9 mouse cellular contexts compared by ENCODE assay signal in genomic region chr7:44606171-44606901, GRCm38 (mm10). TPM values are rescaled to one million over a fixed set of nuclear protein-coding genes. Genes with fewer than 3 reads are reported as not detected.
DNase-seq lines count a peak whose midpoint lies in the region; ATAC-seq and TF ChIP-seq lines count a peak whose summit lies in the region.
"Had no signal": no experiment of that assay in that cellular context is flagged by ENCODE, and none has a peak within 500 bp of the region (broad histone marks: within the 10 kb centered on the region; RNA-seq: fewer than 3 reads in every experiment).

No protein-coding gene starts in this region.

- no peak overlapping the region for H3K9ac ChIP-seq in embryonic facial prominence, embryonic 13.5 days
- no peak overlapping the region for H3K9ac ChIP-seq in lung, postnatal 0 days (replicated peaks; ENCODE audit: low read depth)

- no peak overlapping the region for H3K27ac ChIP-seq in embryonic facial prominence, embryonic 13.5 days
- no peak overlapping the region for H3K27ac ChIP-seq in lung, postnatal 0 days (ENCODE audit: low read length)
- H3K27ac ChIP-seq: macrophage had no signal

- H3K9me3 ChIP-seq in embryonic facial prominence, embryonic 13.5 days = no peaks in the 10 kb centered on the region
- H3K9me3 ChIP-seq in lung, postnatal 0 days (ENCODE audit: low read length) = no peaks in the 10 kb centered on the region

- peak; percentile 54 to 56 for DNase-seq in frontal cortex, postnatal 36 days (ENCODE audit: low spot score in 2 of 2)
- DNase-seq in frontal cortex, adult 2 months (ENCODE audit: extremely low spot score in 1 of 2, low spot score in 1 of 2) = no peak
- DNase-seq in ES-CJ7 (ENCODE audit: low read depth, low spot score) = peak; percentile 94
- DNase-seq in lung, postnatal 0 days (ENCODE audit: low spot score) = peak; percentile 86
- no peak for DNase-seq in heart, postnatal 25 days (ENCODE audit: low spot score)
- DNase-seq in frontal cortex, postnatal 14 days (ENCODE audit: low spot score in 2 of 2) = no peak

- no peak for TF ChIP-seq CTCF in lung, postnatal 0 days (IDR thresholded peaks at IDR 0.05)

- no peak for TF ChIP-seq EP300 in lung, postnatal 0 days (IDR thresholded peaks at IDR 0.05)

- H3K4me1 ChIP-seq in embryonic facial prominence, embryonic 13.5 days = peaks cover 31% of the 10 kb centered on the region
- no peaks in the 10 kb centered on the region for H3K4me1 ChIP-seq in lung, postnatal 0 days (ENCODE audit: insufficient read depth, low read depth, low read length)

- H3K36me3 ChIP-seq in embryonic facial prominence, embryonic 13.5 days = no peaks in the 10 kb centered on the region
- peaks cover 9% of the 10 kb centered on the region; the same call in 1 of the 2 replicates for H3K36me3 ChIP-seq in lung, postnatal 0 days (ENCODE audit: insufficient read depth, low read length)

- no peak for ATAC-seq in embryonic facial prominence, embryonic 13.5 days (ENCODE audit: insufficient number of reproducible peaks, insufficient read depth, low FRiP score, low TSS enrichment, low read depth)
- ATAC-seq in lung, postnatal 0 days = peak; percentile 76
- no peak for ATAC-seq in megakaryocyte, adult 5-6 weeks (ENCODE audit: poor library complexity, severe bottlenecking)

- H3K4me2 ChIP-seq in embryonic facial prominence, embryonic 13.5 days = peak overlapping the region; percentile 30; the same call in 1 of the 2 replicates
- no peak overlapping the region for H3K4me2 ChIP-seq in lung, postnatal 0 days (replicated peaks; ENCODE audit: low read depth, low read length)

- WGBS in embryonic facial prominence, embryonic 13.5 days = 10% methylated on average over 29 of the region's 29 CpGs
- WGBS in lung, postnatal 0 days = 13% methylated on average over 28 of the region's 29 CpGs

- intact Hi-C loops in heart, postnatal 25 days (cut with DNase I) = no loop called here

- peaks cover 61% of the 10 kb centered on the region for H3K27me3 ChIP-seq in embryonic facial prominence, embryonic 13.5 days
- H3K27me3 ChIP-seq in lung, postnatal 0 days (replicated peaks; ENCODE audit: insufficient read depth, low read length) = 0 out of 2 replicates have a peak, but pooled peaks cover 12% of the 10 kb centered on the region

- no peak overlapping the region for H3K4me3 ChIP-seq in embryonic facial prominence, embryonic 13.5 days
- no peak overlapping the region for H3K4me3 ChIP-seq in lung, postnatal 0 days (ENCODE audit: low read depth, low read length)

RNA-seq across cellular contexts. Expression of gene Kcnc3, which starts 15.9 kb away (rescaled TPM):
- polyA plus RNA-seq in frontal cortex, adult 2 months (2012; rRNA removed) = 47.9 and 49.9 TPM in 2 replicates
- 0.72 and 1.8 TPM in 2 replicates for polyA plus RNA-seq in embryonic facial prominence, embryonic 13.5 days (2015; fragmentation: Nextera tagmentation; extraction: Ambion mirVana)
- 3.8 TPM in 2 replicates for polyA plus RNA-seq in lung, postnatal 0 days (2015; fragmentation: Nextera tagmentation; extraction: Ambion mirVana)
- total RNA-seq in heart, postnatal 25 days (2021) = 1 to 10 TPM; 1.9 to 2.3 TPM
- total RNA-seq in megakaryocyte, adult 5-6 weeks (2015) = 0.41 and 0.67 TPM in 2 replicates
- total RNA-seq in megakaryocyte, adult 5-6 weeks (2017) = not detected in 2 replicates

RNA-seq across cellular contexts. Expression of gene Napsa, which starts 34.2 kb away (rescaled TPM):
- polyA plus RNA-seq in frontal cortex, adult 2 months (2012; rRNA removed) = 0.40 and 0.54 TPM in 2 replicates
- 1.1 and 1.8 TPM in 2 replicates for polyA plus RNA-seq in embryonic facial prominence, embryonic 13.5 days (2015; fragmentation: Nextera tagmentation; extraction: Ambion mirVana)
- polyA plus RNA-seq in lung, postnatal 0 days (2015; fragmentation: Nextera tagmentation; extraction: Ambion mirVana) = 824 and 832 TPM in 2 replicates
- under 1 TPM; 0.31 to 0.64 TPM for total RNA-seq in heart, postnatal 25 days (2021)
- 473 and 485 TPM in 2 replicates for total RNA-seq in megakaryocyte, adult 5-6 weeks (2015)
- 207 and 235 TPM in 2 replicates for total RNA-seq in megakaryocyte, adult 5-6 weeks (2017)

RNA-seq across cellular contexts. Expression of gene Nr1h2, which starts 52.6 kb away (rescaled TPM):
- 82.9 and 90.2 TPM in 2 replicates for polyA plus RNA-seq in frontal cortex, adult 2 months (2012; rRNA removed)
- polyA plus RNA-seq in embryonic facial prominence, embryonic 13.5 days (2015; fragmentation: Nextera tagmentation; extraction: Ambion mirVana) = 72.3 and 80.1 TPM in 2 replicates
- 74.8 and 84.3 TPM in 2 replicates for polyA plus RNA-seq in lung, postnatal 0 days (2015; fragmentation: Nextera tagmentation; extraction: Ambion mirVana)
- total RNA-seq in heart, postnatal 25 days (2021) = 10 to 100 TPM; 40.7 to 48.4 TPM
- 47.4 and 51.5 TPM in 2 replicates for total RNA-seq in megakaryocyte, adult 5-6 weeks (2015)
- total RNA-seq in megakaryocyte, adult 5-6 weeks (2017) = 50.7 and 70.7 TPM in 2 replicates

RNA-seq across cellular contexts. Expression of gene Pold1, which starts 57.7 kb away (rescaled TPM):
- 14.9 and 15.3 TPM in 2 replicates for polyA plus RNA-seq in frontal cortex, adult 2 months (2012; rRNA removed)
- 94.4 and 104 TPM in 2 replicates for polyA plus RNA-seq in embryonic facial prominence, embryonic 13.5 days (2015; fragmentation: Nextera tagmentation; extraction: Ambion mirVana)
- polyA plus RNA-seq in lung, postnatal 0 days (2015; fragmentation: Nextera tagmentation; extraction: Ambion mirVana) = 13.5 and 17.5 TPM in 2 replicates
- 10 to 100 TPM; 12.5 to 12.8 TPM for total RNA-seq in heart, postnatal 25 days (2021)
- total RNA-seq in megakaryocyte, adult 5-6 weeks (2015) = 36.1 and 44.3 TPM in 2 replicates
- 39.4 and 48.4 TPM in 2 replicates for total RNA-seq in megakaryocyte, adult 5-6 weeks (2017)

Comparison
In these comparisons a context has a peak if more than half of its experiments do, and no peak if none do; other contexts are left out.
1. DNase-seq: peak in frontal cortex, postnatal 36 days (2 of 2), ES-CJ7 (single experiment) and lung, postnatal 0 days (single experiment); none in frontal cortex, adult 2 months (0 of 2), heart, postnatal 25 days (single experiment) and frontal cortex, postnatal 14 days (0 of 2).
2. RNA of gene Kcnc3, which starts 15.9 kb away (polyA plus RNA-seq): 47.9 to 49.9 TPM in frontal cortex, adult 2 months; 3.8 TPM in lung, postnatal 0 days and 0.72 to 1.8 TPM in embryonic facial prominence, embryonic 13.5 days; every median in the first group is over 10 times any median in the second.
3. RNA of gene Napsa, which starts 34.2 kb away (polyA plus RNA-seq): 824 to 832 TPM in lung, postnatal 0 days; 1.1 to 1.8 TPM in embryonic facial prominence, embryonic 13.5 days and 0.40 to 0.54 TPM in frontal cortex, adult 2 months; every median in the first group is over 100 times any median in the second.